9 mouse cellular contexts compared by ENCODE assay signal in genomic region chr1:132190621-132191092, GRCm38 (mm10). TPM values are rescaled to one million over a fixed set of nuclear protein-coding genes. Genes with fewer than 3 reads are reported as not detected.
DNase-seq lines count a peak whose midpoint lies in the region; ATAC-seq and TF ChIP-seq lines count a peak whose summit lies in the region.
"Had no signal": no experiment of that assay in that cellular context is flagged by ENCODE, and none has a peak within 500 bp of the region (broad histone marks: within the 10 kb centered on the region; RNA-seq: fewer than 3 reads in every experiment).

No protein-coding gene starts in this region.

- peak overlapping the region; percentile 72 for H3K4me3 ChIP-seq in hindbrain, postnatal 0 days (ENCODE audit: low read length)

- no peak for TF ChIP-seq CTCF in hindbrain, postnatal 0 days (IDR thresholded peaks at IDR 0.05; ENCODE audit: low read depth)

- WGBS in hindbrain, postnatal 0 days: under 1% methylated on average over 43 of the region's 62 CpGs

- H3K9me3 ChIP-seq in hindbrain, postnatal 0 days (ENCODE audit: low read length): no peaks in the 10 kb centered on the region

- peak; percentile 30 for ATAC-seq in hindbrain, postnatal 0 days

- peak overlapping the region; percentile 96 for H3K27ac ChIP-seq in hindbrain, postnatal 0 days

- peaks cover 12% of the 10 kb centered on the region for H3K4me1 ChIP-seq in hindbrain, postnatal 0 days (ENCODE audit: insufficient read depth, low read length)

- peak overlapping the region; percentile 74 for H3K4me2 ChIP-seq in hindbrain, postnatal 0 days (ENCODE audit: low read depth, low read length)

- DNase-seq in cerebellum, postnatal 36 days: peak; percentile 28 to 41
- DNase-seq in cerebellum, adult 8-10 months: no peak
- DNase-seq in right cerebral cortex, postnatal 4 days: peak; percentile 56
- DNase-seq in right cerebral cortex, adult 18-20 months: no peak
- peak; percentile 55 for DNase-seq in hindbrain, postnatal 0 days (ENCODE audit: low spot score)
- DNase-seq in neural tube, embryonic 10.5 days (ENCODE audit: extremely low spot score, low spot score): peak; percentile 74
- DNase-seq in natural killer cell, adult 2 months (ENCODE audit: low spot score in 2 of 2): no peak
- DNase-seq in frontal cortex, postnatal 36 days (ENCODE audit: low spot score in 2 of 2): no peak

- peak overlapping the region; percentile 81 for H3K9ac ChIP-seq in hindbrain, postnatal 0 days (replicated peaks; ENCODE audit: low read length)

- no peaks in the 10 kb centered on the region for H3K27me3 ChIP-seq in hindbrain, postnatal 0 days (ENCODE audit: insufficient read depth, low read length)

- no peaks in the 10 kb centered on the region for H3K36me3 ChIP-seq in hindbrain, postnatal 0 days (ENCODE audit: insufficient read depth, low read length)

RNA-seq across cellular contexts. Expression of gene Lemd1, which starts 0.6 kb away (rescaled TPM):
- total RNA-seq in hindbrain, postnatal 0 days (2014; rRNA removed): 10.9 and 16.6 TPM in 2 replicates
- 7.9 and 9.0 TPM in 2 replicates for polyA plus RNA-seq in hindbrain, postnatal 0 days (2015; fragmentation: Nextera tagmentation; extraction: Ambion mirVana)
- total RNA-seq: CH12.LX had no signal

RNA-seq across cellular contexts. Expression of gene AC124108.1, which starts 0.6 kb away (rescaled TPM):
- 2.0 and 4.8 TPM in 2 replicates for total RNA-seq in hindbrain, postnatal 0 days (2014; rRNA removed)
- polyA plus RNA-seq in hindbrain, postnatal 0 days (2015; fragmentation: Nextera tagmentation; extraction: Ambion mirVana): 0.50 and 0.70 TPM in 2 replicates
- total RNA-seq: CH12.LX had no signal

RNA-seq across cellular contexts. Expression of gene Gm10188, which starts 38.9 kb away (rescaled TPM):
- not detected in 2 replicates for total RNA-seq in hindbrain, postnatal 0 days (2014; rRNA removed)
- polyA plus RNA-seq in hindbrain, postnatal 0 days (2015; fragmentation: Nextera tagmentation; extraction: Ambion mirVana): 0.28 TPM in 1 of 2 replicates, not detected in the other
- total RNA-seq: CH12.LX had no signal

RNA-seq across cellular contexts. Expression of gene Cdk18, which starts 51.2 kb away (rescaled TPM):
- 2.7 and 4.1 TPM in 2 replicates for total RNA-seq in hindbrain, postnatal 0 days (2014; rRNA removed)
- 1.0 and 1.6 TPM in 2 replicates for polyA plus RNA-seq in hindbrain, postnatal 0 days (2015; fragmentation: Nextera tagmentation; extraction: Ambion mirVana)

Comparison
In these comparisons a context has a peak if more than half of its experiments do, and no peak if none do; other contexts are left out.
1. DNase-seq: peak in cerebellum, postnatal 36 days (2 of 2), right cerebral cortex, postnatal 4 days (single experiment), hindbrain, postnatal 0 days (single experiment) and neural tube, embryonic 10.5 days (single experiment); none in cerebellum, adult 8-10 months (single experiment), right cerebral cortex, adult 18-20 months (single experiment), natural killer cell, adult 2 months (0 of 2) and frontal cortex, postnatal 36 days (0 of 2).